Mouse (Mus musculus) erythroblast, embryonic 14.5 days (primary cell): ENCODE results near the gene Mfsd8.

Source experiments
- GATA1 ChIP-seq: IDR thresholded peaks from 2 replicates; pipeline ENCODE4 v1.6.1; 2012; ENCODE audit warnings: low read length, inconsistent platforms, mixed read lengths
- TAL1 ChIP-seq: IDR thresholded peaks from 3 replicates; pipeline ENCODE4 v1.6.1; 2012; ENCODE audit warnings: low read length, inconsistent platforms, mixed read lengths

GRCm38 (mm10) chr3:40808686-40809085, 38.0 kb downstream of the Mfsd8 start:
- TF ChIP-seq GATA1: no peak
- no peak for TF ChIP-seq TAL1
